Mouse (Mus musculus): ENCODE data around the gene Fgfrl1.

- TF ChIP-seq POLR2A (IDR thresholded peaks at IDR 0.05; ENCODE audit: low read depth, low read length) (no peak), CTCF (IDR thresholded peaks at IDR 0.05; ENCODE audit: extremely low read depth, insufficient read depth, insufficient read length, insufficient replicate concordance) (no peak)
These were observed 52.4 kb downstream of the Fgfrl1 start for GRCm38 (mm10) chr5:108744629-108745028.
